Mouse (Mus musculus): Measurements from ENCODE around the gene Smad6. TPM values are rescaled to one million over a fixed set of nuclear protein-coding genes. Genes with fewer than 3 reads are reported as not detected.

The Smad6 gene
- polyA plus RNA-seq, 2 experiments, result 12.0 to 23.5 TPM

DNA sequence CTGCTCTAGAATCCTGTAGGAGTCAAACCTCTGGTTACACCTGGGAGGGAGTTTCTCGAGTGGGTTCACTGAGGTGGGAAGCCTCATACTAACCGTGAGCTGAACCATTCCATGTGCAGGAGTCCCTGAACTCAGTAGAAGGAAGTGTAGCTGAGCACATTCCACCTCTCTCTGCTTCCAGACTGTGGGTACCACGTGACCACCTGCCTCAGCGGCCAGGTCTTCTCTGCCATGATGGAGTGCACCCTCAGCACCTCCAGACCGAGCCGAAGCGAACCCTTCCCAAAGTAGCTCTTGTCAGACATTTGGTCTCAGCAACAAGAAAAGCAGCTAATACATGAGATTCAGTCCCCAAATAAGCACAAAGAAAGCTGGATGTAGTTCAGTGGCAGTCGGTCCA lies 20.4 kb upstream of the Smad6 start:
- no peak overlapping the region for H3K27ac ChIP-seq (replicated peaks; ENCODE audit: low read depth, low read length)

GRCm38 (mm10) chr9:64029908-64030631 lies 8.2 kb upstream of the Smad6 start:
- no peaks in the 10 kb centered on the region for H3K27me3 ChIP-seq (ENCODE audit: control insufficient read depth, insufficient read depth, low read length)
- DNase-seq (ENCODE audit: low spot score) (no peak), ATAC-seq (ENCODE audit: low FRiP score, low read depth) (no peak)
- no peak overlapping the region for H3K27ac ChIP-seq (replicated peaks; ENCODE audit: low read depth, low read length)
- H3K9me3 ChIP-seq (ENCODE audit: control insufficient read depth, low read length), result no peaks in the 10 kb centered on the region
- H3K4me2 ChIP-seq (replicated peaks; ENCODE audit: low read depth, low read length, severe bottlenecking), result no peak overlapping the region
- H3K9ac ChIP-seq (ENCODE audit: low read depth, low read length, severe bottlenecking), result no peak overlapping the region
- WGBS, result 86% methylated on average over 6 of the region's 6 CpGs
- no peaks in the 10 kb centered on the region for H3K36me3 ChIP-seq (ENCODE audit: control insufficient read depth, insufficient read depth, low read length)
- no peak for TF ChIP-seq POLR2A (IDR thresholded peaks at IDR 0.05; ENCODE audit: borderline replicate concordance, extremely low read depth, insufficient read depth, insufficient read length)
- no peak overlapping the region for H3K4me3 ChIP-seq (replicated peaks; ENCODE audit: low read length)
- H3K4me1 ChIP-seq (ENCODE audit: control insufficient read depth, insufficient read depth, low read length), result no peaks in the 10 kb centered on the region; the same call in 1 of the 2 replicates

More for the DNA sequence above, 20.4 kb upstream of the Smad6 start:
- H3K4me3 ChIP-seq (replicated peaks; ENCODE audit: low read length), result no peak overlapping the region
- H3K9ac ChIP-seq (ENCODE audit: low read depth, low read length, severe bottlenecking), result no peak overlapping the region
- no peak overlapping the region for H3K4me2 ChIP-seq (replicated peaks; ENCODE audit: low read depth, low read length, severe bottlenecking)
- no peaks in the 10 kb centered on the region for H3K9me3 ChIP-seq (ENCODE audit: control insufficient read depth, low read length)
- DNase-seq (ENCODE audit: low spot score) (no peak), ATAC-seq (ENCODE audit: low FRiP score, low read depth) (no peak)
- 79% methylated on average over 8 of the region's 8 CpGs for WGBS
- H3K4me1 ChIP-seq (ENCODE audit: control insufficient read depth, insufficient read depth, low read length), result peaks cover 7% of the 10 kb centered on the region
- no peaks in the 10 kb centered on the region for H3K27me3 ChIP-seq (ENCODE audit: control insufficient read depth, insufficient read depth, low read length)
- TF ChIP-seq POLR2A (IDR thresholded peaks at IDR 0.05; ENCODE audit: borderline replicate concordance, extremely low read depth, insufficient read depth, insufficient read length), result no peak
- no peaks in the 10 kb centered on the region for H3K36me3 ChIP-seq (ENCODE audit: control insufficient read depth, insufficient read depth, low read length)

GRCm38 (mm10) chr9:64025565-64025964 lies 3.7 kb upstream of the Smad6 start:
- Histone ChIP-seq H3K4me1 (ENCODE audit: control insufficient read depth, insufficient read depth, low read length) (peaks cover 6% of the 10 kb centered on the region), H3K9me3 (ENCODE audit: control insufficient read depth, low read length) (no peaks in the 10 kb centered on the region), H3K4me3 (replicated peaks; ENCODE audit: low read length) (no peak overlapping the region), H3K9ac (ENCODE audit: low read depth, low read length, severe bottlenecking) (no peak overlapping the region), H3K27ac (replicated peaks; ENCODE audit: low read depth, low read length) (no peak overlapping the region), H3K36me3 (ENCODE audit: control insufficient read depth, insufficient read depth, low read length) (no peaks in the 10 kb centered on the region), H3K27me3 (ENCODE audit: control insufficient read depth, insufficient read depth, low read length) (no peaks in the 10 kb centered on the region), H3K4me2 (replicated peaks; ENCODE audit: low read depth, low read length, severe bottlenecking) (no peak overlapping the region)
- ATAC-seq (ENCODE audit: low FRiP score, low read depth) (no peak), DNase-seq (ENCODE audit: low spot score) (no peak)
- TF ChIP-seq POLR2A (IDR thresholded peaks at IDR 0.05; ENCODE audit: borderline replicate concordance, extremely low read depth, insufficient read depth, insufficient read length), result no peak
- 9% methylated on average over 3 of the region's 3 CpGs for WGBS

DNA sequence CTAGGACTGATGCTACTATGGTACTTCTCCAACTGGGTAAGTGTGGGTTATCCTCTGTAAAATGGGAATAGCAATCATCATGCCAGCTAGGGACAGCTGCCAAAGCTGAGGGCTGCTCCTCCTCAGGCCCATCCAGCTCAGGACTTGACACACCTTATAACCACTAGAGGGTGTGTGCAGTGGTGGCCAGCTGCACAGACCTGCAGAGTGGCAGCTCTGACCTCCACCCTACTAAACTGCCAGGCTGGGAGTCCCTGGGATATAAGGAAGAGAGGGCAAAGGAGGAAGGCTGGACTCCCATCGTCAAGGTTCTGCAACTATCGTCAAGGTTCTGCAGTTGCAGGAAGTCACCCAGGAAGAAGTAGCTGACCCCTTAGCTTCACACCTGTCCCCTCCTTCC lies 3.1 kb upstream of the Smad6 start:
- Histone ChIP-seq H3K27me3 (ENCODE audit: control insufficient read depth, insufficient read depth, low read length) (no peaks in the 10 kb centered on the region), H3K27ac (replicated peaks; ENCODE audit: low read depth, low read length) (no peak overlapping the region), H3K4me2 (replicated peaks; ENCODE audit: low read depth, low read length, severe bottlenecking) (no peak overlapping the region), H3K4me3 (replicated peaks; ENCODE audit: low read length) (no peak overlapping the region), H3K36me3 (ENCODE audit: control insufficient read depth, insufficient read depth, low read length) (no peaks in the 10 kb centered on the region), H3K9ac (ENCODE audit: low read depth, low read length, severe bottlenecking) (no peak overlapping the region), H3K4me1 (ENCODE audit: control insufficient read depth, insufficient read depth, low read length) (peaks cover 6% of the 10 kb centered on the region), H3K9me3 (ENCODE audit: control insufficient read depth, low read length) (no peaks in the 10 kb centered on the region)
- ATAC-seq (ENCODE audit: low FRiP score, low read depth) (no peak), DNase-seq (ENCODE audit: low spot score) (no peak)
- no peak for TF ChIP-seq POLR2A (IDR thresholded peaks at IDR 0.05; ENCODE audit: borderline replicate concordance, extremely low read depth, insufficient read depth, insufficient read length)
- WGBS, result 40% methylated on average over 2 of the region's 2 CpGs

GRCm38 (mm10) chr9:64022562-64023366 lies 905 bp upstream of the Smad6 start:
- peaks cover 13% of the 10 kb centered on the region for H3K4me1 ChIP-seq (ENCODE audit: control insufficient read depth, insufficient read depth, low read length)
- peak overlapping the region; percentile 98; the same call in 1 of the 2 replicates for H3K9ac ChIP-seq (ENCODE audit: low read depth, low read length, severe bottlenecking)
- H3K9me3 ChIP-seq (ENCODE audit: control insufficient read depth, low read length), result no peaks in the 10 kb centered on the region
- no peaks in the 10 kb centered on the region for H3K27me3 ChIP-seq (ENCODE audit: control insufficient read depth, insufficient read depth, low read length)
- peak overlapping the region; percentile 95 for H3K27ac ChIP-seq (replicated peaks; ENCODE audit: low read depth, low read length)
- 0% methylated on average over 43 of the region's 54 CpGs for WGBS
- DNase-seq (ENCODE audit: low spot score) (peak; percentile 98), ATAC-seq (ENCODE audit: low FRiP score, low read depth) (peak; percentile 79)
- no peak for TF ChIP-seq POLR2A (IDR thresholded peaks at IDR 0.05; ENCODE audit: borderline replicate concordance, extremely low read depth, insufficient read depth, insufficient read length)
- peak overlapping the region; percentile 72 for H3K4me2 ChIP-seq (replicated peaks; ENCODE audit: low read depth, low read length, severe bottlenecking)
- no peaks in the 10 kb centered on the region for H3K36me3 ChIP-seq (ENCODE audit: control insufficient read depth, insufficient read depth, low read length)
- H3K4me3 ChIP-seq (replicated peaks; ENCODE audit: low read length), result peak overlapping the region; percentile 94
